Mouse (Mus musculus) small intestine, adult 2 months (tissue): ENCODE measurements around the gene Gm10337.

Experiments used
- CTCF ChIP-seq: fragments of 200-500 bp; IDR thresholded peaks from 2 replicates; pipeline ENCODE4 v1.5.1; 2012; ENCODE audit warnings: low read depth, mild to moderate bottlenecking, control low read depth, inconsistent platforms, low read length, moderate library complexity, mixed read lengths; ENCODE audit not compliant: insufficient replicate concordance, insufficient read length; ENCODE audit errors: extremely low read depth
- POLR2A ChIP-seq: fragments of 200-500 bp; IDR thresholded peaks from 2 replicates; pipeline ENCODE4 v1.6.1; 2012; ENCODE audit warnings: low read depth, mild to moderate bottlenecking, control low read depth, inconsistent platforms, low read length, moderate library complexity

DNA sequence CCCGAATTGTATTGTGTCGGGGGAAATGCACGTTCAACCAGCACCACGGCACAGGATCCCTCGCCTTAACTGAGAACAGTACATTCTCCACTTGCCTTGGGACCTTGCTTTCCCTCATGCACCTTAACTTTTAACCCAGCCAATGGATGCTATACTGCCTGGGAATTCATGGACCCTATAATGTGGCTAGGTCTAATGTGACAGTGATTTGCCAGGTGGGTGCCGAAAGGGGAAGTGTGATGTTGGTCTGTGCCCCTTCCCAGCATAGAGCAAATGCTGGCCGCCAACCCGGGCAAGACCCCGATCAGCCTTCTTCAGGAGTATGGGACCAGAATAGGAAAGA is 15.3 kb downstream of the Gm10337 start:
- TF ChIP-seq CTCF, result no peak
- no peak for TF ChIP-seq POLR2A
